Mouse (Mus musculus): Measurements from ENCODE around the gene Myo1e.

The Myo1e gene

GRCm38 (mm10) chr9:70207151-70207831 lies at the start of gene Myo1e:
TSS of gene Myo1e (plus strand) at chr9:70207350.
- in situ Hi-C loops (cut with MboI, MseI): loop anchor here (10.0 kb wide), 1 partner anchor 128 kb away; no protein-coding TSS in a partner anchor

DNA sequence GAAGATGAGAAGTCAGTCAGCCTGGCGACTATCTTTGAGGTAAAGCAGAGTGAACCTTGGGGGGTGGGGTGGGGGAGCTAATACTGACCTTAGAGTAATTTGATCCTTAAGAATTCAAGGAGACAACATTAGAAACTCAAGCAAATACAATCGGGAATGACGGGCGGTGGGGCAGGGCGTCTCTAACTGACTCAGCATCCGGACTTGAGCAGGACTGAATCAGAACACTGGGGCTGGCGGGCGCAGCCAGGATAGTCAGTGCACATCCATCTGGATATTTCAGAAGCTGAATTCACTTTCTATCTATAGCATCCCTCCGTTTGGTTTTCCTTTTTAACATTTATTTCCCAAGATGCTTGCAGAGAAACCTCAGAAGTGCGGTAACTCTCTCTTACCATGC lies 47.1 kb upstream of the Myo1e start:
- in situ Hi-C loops (cut with MboI, MseI): no loop called here

DNA sequence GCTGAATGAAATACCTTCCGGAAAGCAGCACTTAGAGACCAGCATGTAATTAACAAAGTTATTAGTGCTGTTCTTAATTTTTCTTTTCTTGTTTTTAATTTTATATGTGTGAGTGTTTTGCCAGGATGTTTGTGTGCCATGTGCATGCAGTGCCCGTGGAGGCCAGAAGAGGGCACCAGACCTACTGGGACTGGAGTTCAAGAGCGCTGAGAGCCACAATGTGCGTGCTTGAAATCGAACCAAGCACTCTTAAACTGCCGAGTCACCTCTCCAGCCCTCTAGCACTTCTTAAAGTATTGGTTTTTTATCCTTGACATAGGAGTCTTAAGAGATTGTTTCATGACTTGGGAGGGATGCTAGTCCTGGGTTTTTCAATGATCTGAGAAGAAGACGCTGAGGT lies 38.2 kb upstream of the Myo1e start:
- in situ Hi-C loops (cut with MboI, MseI): no loop called here

DNA sequence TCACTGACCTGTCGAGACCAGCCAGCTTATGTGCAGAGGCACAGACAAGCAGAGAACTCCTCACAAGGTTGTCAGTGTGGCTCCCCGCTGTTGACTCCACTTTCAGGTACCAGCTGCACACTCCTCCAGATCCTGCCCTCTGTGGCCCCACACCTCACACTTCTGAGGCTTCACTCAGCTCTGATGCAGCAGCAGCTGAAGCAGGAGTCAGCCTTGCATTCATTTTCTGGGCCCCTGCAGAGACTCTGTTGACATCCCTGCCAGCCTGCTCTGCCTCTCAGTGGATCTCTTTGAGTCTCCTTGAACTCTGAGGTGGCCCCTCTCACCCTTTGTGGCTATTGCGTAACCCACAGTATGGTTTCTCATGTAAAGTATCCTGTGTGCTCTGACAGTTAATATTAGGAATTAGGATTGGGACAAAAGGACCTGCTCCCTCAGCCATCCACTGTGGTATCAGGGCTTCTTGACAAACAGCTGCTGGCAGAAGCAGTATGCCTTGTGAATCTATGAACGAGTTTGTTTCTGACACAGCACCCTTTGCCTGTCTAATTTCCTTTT lies 32.8 kb upstream of the Myo1e start:
- in situ Hi-C loops (cut with MboI, MseI): no loop called here

DNA sequence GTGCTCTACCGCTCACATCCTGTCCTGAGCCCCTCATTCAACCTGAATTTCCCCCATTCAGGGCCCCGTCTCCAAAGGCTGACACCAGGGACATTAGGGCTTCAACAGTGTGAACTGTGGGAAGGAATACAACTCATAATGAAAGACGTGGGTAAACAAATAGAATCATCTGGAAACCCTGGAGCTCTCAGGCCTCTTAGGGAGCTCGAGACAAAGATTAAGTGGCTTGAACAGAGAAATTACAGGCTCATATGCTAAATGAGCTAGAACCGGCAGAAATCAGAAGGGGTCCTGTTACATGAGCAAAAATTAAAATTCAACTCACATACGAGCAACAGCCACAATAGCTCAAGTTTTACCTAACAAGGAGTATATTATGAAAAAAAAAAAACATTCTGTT lies 32.3 kb upstream of the Myo1e start:
- in situ Hi-C loops (cut with MboI, MseI): no loop called here

DNA sequence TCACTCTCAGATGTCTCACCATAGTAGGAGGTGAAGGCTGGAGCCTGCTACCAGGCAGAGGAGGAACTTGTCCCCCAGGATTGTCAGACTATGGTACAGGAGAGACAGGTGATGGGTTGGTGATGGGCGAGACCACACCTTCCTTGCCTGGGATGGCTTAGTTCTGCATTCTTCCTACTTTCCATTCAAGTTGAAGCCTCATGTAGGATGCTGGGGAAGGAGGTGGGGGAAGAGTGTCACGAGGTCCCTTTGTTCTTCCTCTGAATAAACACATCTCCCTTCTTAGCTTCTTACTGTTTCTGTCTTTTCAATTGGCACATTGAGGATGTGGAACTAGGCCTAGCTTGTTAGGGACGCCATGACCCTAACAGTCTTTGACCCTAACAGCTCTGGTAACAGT lies 30.9 kb upstream of the Myo1e start:
- in situ Hi-C loops (cut with MboI, MseI): no loop called here

DNA sequence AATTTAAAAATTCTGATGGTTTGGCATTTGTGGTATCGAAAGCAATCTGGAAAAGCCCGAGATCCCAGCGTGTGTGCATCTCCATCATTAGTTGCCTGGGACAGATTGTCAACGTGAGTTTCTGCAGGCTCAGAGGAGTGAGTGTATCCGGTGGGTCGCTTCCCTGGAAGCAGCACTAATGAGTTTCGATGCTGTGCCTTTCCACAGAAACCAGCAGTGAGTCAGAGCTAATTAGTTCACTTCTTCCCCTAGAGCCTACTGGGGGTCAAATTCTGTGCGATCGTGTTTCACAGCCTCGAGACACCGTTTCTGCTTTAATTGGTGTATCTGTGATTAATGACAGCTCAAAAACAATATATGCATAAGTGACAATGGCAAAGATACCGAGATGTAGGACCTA lies 25.4 kb upstream of the Myo1e start:
- in situ Hi-C loops (cut with MboI, MseI): loop anchor here (5.0 kb wide), 1 partner anchor 216 kb away; no protein-coding TSS in a partner anchor

DNA sequence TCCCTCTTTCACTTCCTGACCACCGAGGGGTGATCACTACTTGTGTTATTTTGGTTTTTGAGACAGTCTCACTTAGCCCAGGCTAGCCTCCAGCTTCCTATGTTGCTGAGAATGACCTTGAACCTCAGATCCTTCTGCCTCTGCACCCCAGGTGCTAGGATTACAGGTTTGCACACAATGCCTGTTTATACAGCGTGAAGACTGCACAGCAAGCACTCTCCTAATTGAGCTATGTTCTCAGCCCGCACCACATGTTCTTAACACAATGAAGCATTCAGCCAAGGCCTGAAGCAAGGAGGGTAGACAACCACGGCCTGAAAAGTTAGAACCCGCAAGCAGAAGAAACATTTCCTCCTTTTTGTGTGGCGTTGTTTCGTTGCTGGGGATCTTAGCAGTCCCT lies 24.5 kb upstream of the Myo1e start:
- in situ Hi-C loops (cut with MboI, MseI): loop anchor here (5.0 kb wide), 1 partner anchor 215 kb away; no protein-coding TSS in a partner anchor

DNA sequence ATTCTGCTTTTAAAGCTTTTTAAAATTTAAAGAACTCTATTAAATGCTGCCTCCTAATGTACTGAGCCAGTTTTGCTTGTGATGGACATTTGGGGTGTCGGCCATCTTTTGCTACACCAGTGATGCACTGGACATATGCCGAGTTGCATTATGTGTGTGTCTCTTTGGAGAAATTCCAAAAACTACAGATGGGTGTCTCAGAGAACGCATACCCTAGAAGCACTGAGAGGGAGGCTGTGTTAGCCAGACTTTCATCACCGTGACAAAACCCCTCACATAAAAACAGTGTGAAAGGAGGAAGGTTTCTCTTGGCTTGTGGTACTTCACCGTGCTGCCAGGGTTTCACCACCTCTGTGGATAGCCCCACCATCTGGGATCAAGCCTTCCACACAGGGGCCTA lies 14.8 kb upstream of the Myo1e start:
- in situ Hi-C loops (cut with MboI, MseI): no loop called here

DNA sequence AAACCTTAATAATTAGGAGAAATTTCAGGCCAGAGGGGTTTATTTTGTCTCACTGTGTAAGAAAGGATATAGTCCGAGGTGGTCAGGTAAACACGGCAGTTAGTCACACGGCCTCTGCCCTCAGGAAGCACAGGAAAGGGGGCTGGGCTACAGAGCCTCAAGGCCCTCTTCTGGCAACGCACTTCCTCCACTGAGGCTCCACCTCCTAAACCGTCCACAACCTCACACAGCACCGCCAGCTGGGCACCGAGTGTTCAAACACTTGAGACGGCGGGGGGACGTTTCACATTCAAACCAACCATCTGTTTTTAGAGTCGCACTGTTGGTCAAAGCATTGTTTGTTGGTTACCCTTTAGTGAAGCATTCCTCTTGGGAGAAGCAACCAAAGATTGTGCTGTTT lies 12.5 kb upstream of the Myo1e start:
- in situ Hi-C loops (cut with MboI, MseI): no loop called here

- in situ Hi-C loops (cut with MboI, MseI): no loop called here
These were observed 10.0 kb upstream of the Myo1e start for GRCm38 (mm10) chr9:70196956-70197659.

- in situ Hi-C loops (cut with MboI, MseI): no loop called here
These were observed 9.2 kb upstream of the Myo1e start for GRCm38 (mm10) chr9:70197992-70198391.

DNA sequence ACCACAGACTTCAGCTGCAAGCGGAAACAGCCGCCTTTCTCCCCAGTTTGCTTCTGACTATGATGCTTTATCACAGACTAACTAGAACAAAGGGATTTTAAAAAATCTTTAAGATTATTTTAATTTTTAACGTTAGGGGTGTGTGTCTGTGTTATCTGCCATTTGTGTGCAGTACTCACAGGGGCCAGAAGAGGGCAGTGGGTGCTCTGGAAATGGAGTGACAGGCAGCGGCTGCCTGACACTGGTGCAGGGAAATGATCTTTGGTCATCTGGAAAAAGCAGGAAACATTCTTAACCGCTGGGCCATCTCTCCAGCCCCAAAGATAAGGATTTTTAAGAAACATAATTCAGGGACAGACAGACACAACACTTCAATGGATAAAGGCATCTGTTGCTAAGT lies 4.4 kb upstream of the Myo1e start:
- in situ Hi-C loops (cut with MboI, MseI): loop anchor here (10.0 kb wide), 1 partner anchor 132 kb away; no protein-coding TSS in a partner anchor

DNA sequence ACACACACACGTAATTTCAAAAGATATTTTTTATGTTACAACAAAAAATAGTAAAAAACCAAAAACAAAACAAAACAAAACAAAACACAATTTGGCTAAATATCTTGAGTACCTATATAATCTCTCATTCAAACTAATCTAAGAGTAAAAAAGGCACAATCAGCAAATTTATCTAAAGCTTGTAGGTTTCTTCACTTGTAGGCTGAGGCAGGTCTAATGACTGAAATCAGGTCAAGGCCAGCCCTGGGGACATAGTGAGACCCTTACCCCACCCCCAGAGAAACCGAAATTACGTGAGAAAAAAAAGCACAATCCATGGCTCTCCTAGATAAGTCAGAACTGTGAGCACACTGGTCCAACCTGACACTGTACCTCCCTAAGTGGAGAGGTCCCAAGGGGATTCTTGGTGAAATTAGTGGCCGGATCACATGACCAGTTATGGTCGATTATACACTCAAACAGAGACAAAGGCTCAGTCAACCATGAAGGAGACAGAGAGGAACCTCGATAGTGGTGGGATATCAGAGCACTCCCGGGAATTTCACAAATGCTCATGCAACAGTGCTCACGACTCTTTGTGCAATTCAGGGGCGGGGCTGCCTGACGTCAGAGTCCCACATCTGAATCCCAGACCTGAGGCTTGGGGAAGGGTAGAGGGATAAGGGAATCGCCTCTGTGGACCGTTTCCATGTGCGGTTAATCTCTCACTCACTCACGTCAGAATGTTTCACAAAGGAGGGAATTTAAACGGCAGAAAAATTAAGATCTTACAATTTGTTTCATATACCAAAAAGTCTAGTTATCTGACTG lies 3.7 kb upstream of the Myo1e start:
- in situ Hi-C loops (cut with MboI, MseI): loop anchor here (10.0 kb wide), 1 partner anchor 131 kb away; no protein-coding TSS in a partner anchor

DNA sequence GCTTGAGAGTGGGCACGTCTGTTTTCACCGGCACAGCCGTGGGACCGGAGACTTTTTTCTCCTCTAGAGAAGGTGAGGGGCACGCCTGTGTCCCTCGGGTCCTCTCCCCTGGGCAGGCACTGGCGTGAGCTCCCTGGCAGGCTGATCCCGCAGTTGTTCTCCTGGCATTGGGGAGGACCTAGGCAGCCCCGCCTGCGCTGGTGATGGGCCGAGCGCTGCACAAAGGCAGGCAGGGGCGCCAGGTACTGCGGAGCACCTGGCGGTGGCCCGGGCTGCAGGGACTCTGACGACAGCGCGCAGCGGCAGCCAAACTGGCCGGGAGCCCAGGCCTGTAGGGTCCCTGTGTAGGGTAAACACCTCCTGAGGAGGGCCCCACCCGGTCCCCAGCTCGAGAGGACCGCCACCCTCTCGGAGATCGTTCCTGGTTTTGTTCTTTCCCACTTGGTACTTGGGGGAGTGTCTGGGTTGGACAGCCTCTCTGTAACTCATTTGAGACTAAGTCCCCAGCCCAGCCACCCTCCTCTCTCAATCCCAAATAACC lies 901 bp downstream of the Myo1e start:
- in situ Hi-C loops (cut with MboI, MseI): loop anchor here (10.0 kb wide), 1 partner anchor 127 kb away; no protein-coding TSS in a partner anchor

DNA sequence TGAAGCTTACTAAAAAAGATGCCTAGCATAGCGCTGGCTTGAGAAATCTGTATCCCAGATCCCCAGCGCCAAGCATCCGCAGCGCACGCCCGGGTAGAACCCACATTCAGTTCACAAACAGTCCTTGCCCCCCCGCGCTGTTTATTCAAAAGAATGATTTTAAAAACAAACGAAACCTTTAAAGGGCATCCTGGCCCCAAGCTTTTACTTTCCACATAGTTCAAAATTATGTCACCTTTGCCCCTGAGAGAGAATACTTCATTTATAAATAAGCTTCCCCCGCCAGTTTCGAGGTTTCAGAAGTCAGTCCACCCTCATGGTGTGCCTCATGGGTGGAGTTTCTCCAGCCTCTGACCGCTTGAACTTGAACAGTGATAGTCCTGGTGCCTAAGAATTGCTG lies 1.6 kb downstream of the Myo1e start:
- in situ Hi-C loops (cut with MboI, MseI): loop anchor here (10.0 kb wide), 1 partner anchor 126 kb away; no protein-coding TSS in a partner anchor

DNA sequence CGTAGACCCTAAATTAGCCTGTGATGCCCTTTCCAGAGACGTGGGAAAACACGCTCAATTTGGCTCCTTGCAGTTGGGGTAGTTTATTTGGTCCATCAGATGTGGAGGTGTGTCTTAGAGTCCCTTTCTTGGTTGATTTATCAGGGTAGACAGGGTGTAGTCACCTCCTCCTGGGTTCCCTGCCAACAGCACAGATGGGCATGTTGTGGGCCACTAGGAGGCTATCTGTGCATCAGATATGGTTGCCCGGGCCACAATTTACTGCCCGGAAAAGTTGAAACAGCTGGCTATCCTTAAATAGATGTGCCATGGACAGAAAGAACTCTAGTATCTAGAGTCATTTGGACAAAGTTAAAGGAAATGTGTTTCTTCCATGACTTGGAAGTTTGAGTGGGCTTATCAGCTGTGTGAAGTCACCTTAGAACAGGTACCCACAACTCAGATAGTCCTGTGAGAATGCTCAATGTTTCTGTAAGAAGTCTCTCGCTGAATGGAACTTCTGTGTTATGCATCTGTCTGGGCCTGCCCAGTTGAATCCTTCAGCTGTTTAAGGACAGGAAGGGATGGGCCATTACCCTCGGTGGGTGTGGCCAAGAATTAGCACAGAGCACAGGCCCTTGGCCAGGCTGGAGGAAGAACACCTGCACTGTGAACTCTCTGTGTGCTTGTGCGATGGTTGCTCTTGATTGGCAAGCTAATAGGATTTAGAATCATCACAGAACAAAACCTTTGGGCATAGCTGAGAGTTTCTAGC lies 2.3 kb downstream of the Myo1e start:
- in situ Hi-C loops (cut with MboI, MseI): loop anchor here (10.0 kb wide), 1 partner anchor 125 kb away; no protein-coding TSS in a partner anchor

- in situ Hi-C loops (cut with MboI, MseI): no loop called here
These were observed 4.5 kb downstream of the Myo1e start for GRCm38 (mm10) chr9:70211638-70212037.

GRCm38 (mm10) chr9:70216517-70216916 lies 9.4 kb downstream of the Myo1e start:
- in situ Hi-C loops (cut with MboI, MseI): no loop called here

DNA sequence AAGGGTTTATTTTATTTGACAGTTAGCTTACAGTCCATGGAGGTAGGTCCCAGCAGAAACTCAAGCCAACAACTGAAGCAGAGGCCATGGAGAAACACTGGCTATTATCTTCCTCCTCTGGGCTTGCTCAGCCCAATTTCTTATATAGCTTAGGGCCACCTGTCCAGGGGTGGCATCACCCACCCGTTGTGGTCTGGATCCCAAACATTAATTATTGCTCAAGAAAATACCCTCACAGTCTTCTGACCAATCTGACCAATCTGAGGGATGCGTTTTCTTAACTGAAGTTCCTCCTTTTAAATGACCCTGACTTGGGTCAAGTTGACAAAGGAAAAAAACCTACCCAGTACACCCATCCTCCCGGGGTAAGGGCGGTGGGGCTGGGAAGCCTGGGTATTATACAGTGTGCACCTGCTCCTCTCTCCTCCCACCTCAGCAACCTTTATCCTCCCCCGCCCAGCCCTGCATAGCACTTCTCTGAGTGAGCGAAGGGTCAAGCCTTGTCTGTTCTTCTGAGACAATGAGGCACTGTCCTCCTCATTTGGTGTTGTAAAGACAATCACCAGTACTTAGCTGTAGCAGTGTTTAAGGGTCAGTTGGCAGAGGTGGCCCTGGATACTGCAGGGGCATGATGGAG lies 12.3 kb downstream of the Myo1e start:
- in situ Hi-C loops (cut with MboI, MseI): no loop called here

Measured in regulatory T cell (primary cell).